Mouse (Mus musculus) hindbrain, embryonic 15.5 days (tissue): ENCODE measurements around the gene 2010315B03Rik. TPM values are rescaled to one million over a fixed set of nuclear protein-coding genes. Genes with fewer than 3 reads are reported as not detected.

ENCODE experiments used
- ATAC-seq: fragments of 200-750 bp; cut with Nextera tagmentation; 2 replicates; pipeline ENCODE4 v1.8.0; 2017; ENCODE audit warnings: low read depth, moderate number of reproducible peaks, moderate TSS enrichment; ENCODE audit not compliant: low FRiP score
- H3K27ac ChIP-seq: fragments of 300-500 bp; sonication (generic); replicated peaks from 2 replicates; pipeline ENCODE4 v1.5.1; 2015; ENCODE audit warnings: mild to moderate bottlenecking, inconsistent platforms
- H3K27me3 ChIP-seq: fragments of 300-500 bp; sonication (generic); 2 replicates; pipeline ENCODE4 v1.6.1; 2015; ENCODE audit warnings: control low read depth, inconsistent platforms
- H3K36me3 ChIP-seq: fragments of 300-500 bp; sonication (generic); 2 replicates; pipeline ENCODE4 v1.6.1; 2015; ENCODE audit warnings: control low read depth, inconsistent platforms
- H3K4me1 ChIP-seq: fragments of 300-500 bp; sonication (generic); replicated peaks from 2 replicates; pipeline ENCODE4 v1.6.1; 2015; ENCODE audit warnings: control low read depth, inconsistent platforms
- H3K4me2 ChIP-seq: fragments of 300-500 bp; sonication (generic); 2 replicates; pipeline ENCODE4 v1.6.1; 2015; ENCODE audit warnings: moderate library complexity, mild to moderate bottlenecking, inconsistent platforms
- H3K4me3 ChIP-seq: fragments of 300-500 bp; sonication (generic); 2 replicates; pipeline ENCODE4 v1.5.1; 2015; ENCODE audit warnings: mild to moderate bottlenecking, inconsistent platforms
- H3K9ac ChIP-seq: fragments of 300-500 bp; sonication (generic); 2 replicates; pipeline ENCODE4 v1.6.1; 2015; ENCODE audit warnings: inconsistent platforms
- H3K9me3 ChIP-seq: fragments of 300-500 bp; sonication (generic); 2 replicates; pipeline ENCODE4 v1.6.1; 2016; ENCODE audit warnings: control low read depth, inconsistent platforms
- WGBS: fragments of 180-500 bp; shearing (Covaris S2); methylation state at CpG from one replicate; pipeline ENCODE4 v1.1.7; 2015; 5-methylcytosine and 5-hydroxymethylcytosine counted together
- polyA plus RNA-seq: library from polyadenylated mRNA; unstranded; fragments of >200 nt; fragmentation: Nextera tagmentation; extraction: Ambion mirVana; gene quantifications from 2 replicates; pipeline ENCODE4 v1.2.1, GENCODE M21; 2015

The 2010315B03Rik gene
- polyA plus RNA-seq, result 12.0 and 14.3 TPM in 2 replicates

- ATAC-seq, result peak; percentile 100
- Histone ChIP-seq H3K27ac (peak within 1 kb of the TSS; percentile 94), H3K9me3 (0 out of 2 replicates have a peak, but pooled peaks cover 2% of the 10 kb centered on the region), H3K36me3 (no peaks in the 10 kb centered on the region), H3K9ac (peak within 1 kb of the TSS; percentile 68), H3K4me2 (peak within 1 kb of the TSS; percentile 60), H3K4me1 (peaks cover 6% of the 10 kb centered on the region), H3K27me3 (no peaks in the 10 kb centered on the region), H3K4me3 (peak within 1 kb of the TSS; percentile 85)
- 2% methylated on average over 21 of the region's 22 CpGs for WGBS
Measured at GRCm38 (mm10) chr9:124312171-124313142, at the start of gene 2010315B03Rik. TSS of gene 2010315B03Rik (minus strand) at chr9:124312696.

- no peaks in the 10 kb centered on the region for H3K36me3 ChIP-seq
- H3K9me3 ChIP-seq, result no peaks in the 10 kb centered on the region
- no peaks in the 10 kb centered on the region for H3K27me3 ChIP-seq
- H3K4me2 ChIP-seq, result peak overlapping the region; percentile 60
- H3K4me3 ChIP-seq, result peak overlapping the region; percentile 85
- peak overlapping the region; percentile 68 for H3K9ac ChIP-seq
- no peak for ATAC-seq
- peaks cover 6% of the 10 kb centered on the region for H3K4me1 ChIP-seq
- peak overlapping the region; percentile 94 for H3K27ac ChIP-seq
Measured at GRCm38 (mm10) chr9:124311502-124311901, 994 bp downstream of the 2010315B03Rik start.

GRCm38 (mm10) chr9:124288329-124288728 is 24.2 kb downstream of the 2010315B03Rik start:
- Histone ChIP-seq H3K4me1 (no peaks in the 10 kb centered on the region), H3K9me3 (peaks cover 18% of the 10 kb centered on the region), H3K9ac (no peak overlapping the region), H3K4me2 (no peak overlapping the region), H3K27ac (no peak overlapping the region), H3K36me3 (peaks cover 19% of the 10 kb centered on the region), H3K27me3 (no peaks in the 10 kb centered on the region), H3K4me3 (no peak overlapping the region)
- no peak for ATAC-seq

- peak overlapping the region; percentile 81 for H3K4me2 ChIP-seq
- H3K9me3 ChIP-seq, result peaks cover 3% of the 10 kb centered on the region; the same call in 1 of the 2 replicates
- peaks cover 10% of the 10 kb centered on the region for H3K36me3 ChIP-seq
- peak overlapping the region; percentile 80 for H3K27ac ChIP-seq
- 2% methylated on average over 22 of the region's 22 CpGs for WGBS
- H3K4me1 ChIP-seq, result peaks cover 24% of the 10 kb centered on the region
- H3K27me3 ChIP-seq, result no peaks in the 10 kb centered on the region
- peak overlapping the region; percentile 59 for H3K4me3 ChIP-seq
- H3K9ac ChIP-seq, result peak overlapping the region; percentile 60
- ATAC-seq, result peak; percentile 98
Measured at GRCm38 (mm10) chr9:124281912-124282686, 30.4 kb downstream of the 2010315B03Rik start.

- Histone ChIP-seq H3K27ac (peak overlapping the region; percentile 80), H3K4me3 (peak overlapping the region; percentile 59), H3K9ac (peak overlapping the region; percentile 60), H3K27me3 (no peaks in the 10 kb centered on the region), H3K36me3 (peaks cover 12% of the 10 kb centered on the region), H3K4me2 (peak overlapping the region; percentile 81), H3K4me1 (peaks cover 24% of the 10 kb centered on the region), H3K9me3 (peaks cover 3% of the 10 kb centered on the region)
- ATAC-seq, result no peak
- WGBS, result 20% methylated on average over 1 of the region's 1 CpGs
Measured at GRCm38 (mm10) chr9:124281448-124281791, 31.1 kb downstream of the 2010315B03Rik start.

- H3K36me3 ChIP-seq, result peaks cover 13% of the 10 kb centered on the region
- no peak for ATAC-seq
- 83% methylated on average over 2 of the region's 2 CpGs for WGBS
- H3K4me2 ChIP-seq, result peak overlapping the region; percentile 81
- H3K27me3 ChIP-seq, result no peaks in the 10 kb centered on the region
- H3K4me3 ChIP-seq, result peak overlapping the region; percentile 59
- peak overlapping the region; percentile 60; the same call in 1 of the 2 replicates for H3K9ac ChIP-seq
- peaks cover 24% of the 10 kb centered on the region for H3K4me1 ChIP-seq
- H3K9me3 ChIP-seq, result peaks cover 3% of the 10 kb centered on the region
- no peak overlapping the region for H3K27ac ChIP-seq
Measured at GRCm38 (mm10) chr9:124280576-124281447, 31.7 kb downstream of the 2010315B03Rik start.

GRCm38 (mm10) chr9:124279300-124279699 is 33.2 kb downstream of the 2010315B03Rik start:
- no peak overlapping the region for H3K4me2 ChIP-seq
- 44% methylated on average over 2 of the region's 2 CpGs for WGBS
- H3K4me3 ChIP-seq, result no peak overlapping the region
- no peaks in the 10 kb centered on the region for H3K27me3 ChIP-seq
- peaks cover 24% of the 10 kb centered on the region for H3K36me3 ChIP-seq
- H3K9ac ChIP-seq, result no peak overlapping the region
- peaks cover 7% of the 10 kb centered on the region for H3K9me3 ChIP-seq
- no peak overlapping the region for H3K27ac ChIP-seq
- no peak; the same call in 1 of the 2 replicates for ATAC-seq
- peaks cover 24% of the 10 kb centered on the region for H3K4me1 ChIP-seq

- 96% methylated on average over 2 of the region's 2 CpGs for WGBS
- H3K9me3 ChIP-seq, result peaks cover 38% of the 10 kb centered on the region
- no peak overlapping the region for H3K9ac ChIP-seq
- no peak overlapping the region for H3K4me3 ChIP-seq
- H3K27me3 ChIP-seq, result no peaks in the 10 kb centered on the region
- peaks cover 55% of the 10 kb centered on the region for H3K36me3 ChIP-seq
- H3K27ac ChIP-seq, result no peak overlapping the region
- no peak for ATAC-seq
- H3K4me1 ChIP-seq, result peaks cover 3% of the 10 kb centered on the region; the same call in 1 of the 2 replicates
- no peak overlapping the region for H3K4me2 ChIP-seq
Measured at GRCm38 (mm10) chr9:124275064-124275463, 37.4 kb downstream of the 2010315B03Rik start.

GRCm38 (mm10) chr9:124273172-124273571 is 39.3 kb downstream of the 2010315B03Rik start:
- H3K4me2 ChIP-seq, result no peak overlapping the region
- H3K36me3 ChIP-seq, result peaks cover 68% of the 10 kb centered on the region
- peak; percentile 48; the same call in 1 of the 2 replicates for ATAC-seq
- peaks cover 51% of the 10 kb centered on the region for H3K9me3 ChIP-seq
- H3K27me3 ChIP-seq, result no peaks in the 10 kb centered on the region
- H3K4me1 ChIP-seq, result no peaks in the 10 kb centered on the region
- H3K4me3 ChIP-seq, result no peak overlapping the region
- H3K9ac ChIP-seq, result no peak overlapping the region
- no peak overlapping the region for H3K27ac ChIP-seq

GRCm38 (mm10) chr9:124267929-124268328 is 44.6 kb downstream of the 2010315B03Rik start:
- Histone ChIP-seq H3K4me3 (no peak overlapping the region), H3K9me3 (peaks cover 34% of the 10 kb centered on the region), H3K4me1 (peaks cover 7% of the 10 kb centered on the region; the same call in 1 of the 2 replicates), H3K9ac (no peak overlapping the region), H3K27ac (no peak overlapping the region), H3K4me2 (no peak overlapping the region), H3K36me3 (peaks cover 35% of the 10 kb centered on the region), H3K27me3 (no peaks in the 10 kb centered on the region)
- ATAC-seq, result peak; percentile 97
- WGBS, result 7% methylated on average over 2 of the region's 2 CpGs

GRCm38 (mm10) chr9:124267493-124267892 is 45.0 kb downstream of the 2010315B03Rik start:
- Histone ChIP-seq H3K9me3 (peaks cover 30% of the 10 kb centered on the region), H3K27me3 (no peaks in the 10 kb centered on the region), H3K4me1 (peaks cover 7% of the 10 kb centered on the region; the same call in 1 of the 2 replicates), H3K4me3 (no peak overlapping the region), H3K36me3 (peaks cover 34% of the 10 kb centered on the region), H3K4me2 (no peak overlapping the region), H3K27ac (no peak overlapping the region), H3K9ac (no peak overlapping the region)
- ATAC-seq, result no peak
